Mouse (Mus musculus) 3134 (cell line): ENCODE measurements around the gene Gm37240.

Experiments
- DNase-seq: peaks from one replicate; pipeline ENCODE4 v3.0.0-alpha.2; 2011; ENCODE audit warnings: low spot score; ENCODE audit not compliant: insufficient read length; ENCODE audit errors: extremely low read depth

Gene Gm37240

GRCm38 (mm10) chr3:84703083-84703810, 1184.1 kb downstream of the Gm37240 start:
- DNase-seq = no peak

GRCm38 (mm10) chr3:84701964-84702363, 1185.4 kb downstream of the Gm37240 start:
- DNase-seq = no peak

- DNase-seq = no peak
Measured at GRCm38 (mm10) chr3:84701509-84701908, 1185.8 kb downstream of the Gm37240 start.

- peak; percentile 69 for DNase-seq
Measured at GRCm38 (mm10) chr3:84696428-84696917, 1190.8 kb downstream of the Gm37240 start.

- peak; percentile 36 for DNase-seq
Measured at GRCm38 (mm10) chr3:84695867-84696361, 1191.4 kb downstream of the Gm37240 start.

GRCm38 (mm10) chr3:84695418-84695817, 1191.9 kb downstream of the Gm37240 start:
- DNase-seq = peak; percentile 41

GRCm38 (mm10) chr3:84693886-84694285, 1193.4 kb downstream of the Gm37240 start:
- no peak for DNase-seq

- DNase-seq = no peak
Measured at GRCm38 (mm10) chr3:84692647-84693199, 1194.6 kb downstream of the Gm37240 start.

GRCm38 (mm10) chr3:84690091-84690771, 1197.1 kb downstream of the Gm37240 start:
- no peak for DNase-seq

- DNase-seq = peak; percentile 25
Measured at GRCm38 (mm10) chr3:84689656-84690055, 1197.7 kb downstream of the Gm37240 start.

GRCm38 (mm10) chr3:84688176-84688575, 1199.1 kb downstream of the Gm37240 start:
- no peak for DNase-seq

GRCm38 (mm10) chr3:84687488-84687846, 1199.9 kb downstream of the Gm37240 start:
- DNase-seq = no peak

- DNase-seq = no peak
Measured at GRCm38 (mm10) chr3:84686799-84687487, 1200.4 kb downstream of the Gm37240 start.

- DNase-seq = no peak
Measured at GRCm38 (mm10) chr3:84686294-84686672, 1201.0 kb downstream of the Gm37240 start.

GRCm38 (mm10) chr3:84685662-84686293, 1201.5 kb downstream of the Gm37240 start:
- no peak for DNase-seq

GRCm38 (mm10) chr3:84683788-84684187, 1203.5 kb downstream of the Gm37240 start:
- no peak for DNase-seq

- DNase-seq = no peak
Measured at GRCm38 (mm10) chr3:84681699-84682098, 1205.6 kb downstream of the Gm37240 start.

- DNase-seq = no peak
Measured at GRCm38 (mm10) chr3:84680062-84680461, 1207.3 kb downstream of the Gm37240 start.

GRCm38 (mm10) chr3:84679542-84679941, 1207.8 kb downstream of the Gm37240 start:
- DNase-seq = no peak

GRCm38 (mm10) chr3:84678891-84679290, 1208.4 kb downstream of the Gm37240 start:
- no peak for DNase-seq
